Mouse (Mus musculus): ENCODE measurements at regions not wholly inside any gene's neighbourhood (a gene's known extent, or its start where the extent isn't known, plus 50 kb on each side); places are given as distances from the start of the nearest gene placed in this dataset.

- H3K36me3 ChIP-seq (ENCODE audit: control insufficient read depth, insufficient read depth, low read length): no peaks in the 10 kb centered on the region
- H3K9me3 ChIP-seq (ENCODE audit: control insufficient read depth, low read length): no peaks in the 10 kb centered on the region
- no peak overlapping the region for H3K4me3 ChIP-seq (ENCODE audit: low read length)
- no peak for ATAC-seq
- WGBS: 68% methylated on average over 7 of the region's 7 CpGs
- no peak overlapping the region for H3K4me2 ChIP-seq (ENCODE audit: low read depth, low read length)
- H3K27ac ChIP-seq (ENCODE audit: low read length): no peak overlapping the region
- no peak overlapping the region for H3K9ac ChIP-seq (ENCODE audit: low read depth, low read length)
- H3K4me1 ChIP-seq (ENCODE audit: control insufficient read depth, insufficient read depth, low read length): no peaks in the 10 kb centered on the region
- H3K27me3 ChIP-seq (replicated peaks; ENCODE audit: control insufficient read depth, insufficient read depth, low read length): no peaks in the 10 kb centered on the region
Observed at GRCm38 (mm10) chr8:23537681-23538359, 1126.7 kb downstream of the Mrps31 start.

GRCm38 (mm10) chr8:23553565-23554473 is 1142.7 kb downstream of the Mrps31 start:
- Histone ChIP-seq H3K4me1 (ENCODE audit: control insufficient read depth, insufficient read depth, low read length) (no peaks in the 10 kb centered on the region), H3K36me3 (ENCODE audit: control insufficient read depth, insufficient read depth, low read length) (no peaks in the 10 kb centered on the region), H3K9ac (ENCODE audit: low read depth, low read length) (no peak overlapping the region), H3K27me3 (replicated peaks; ENCODE audit: control insufficient read depth, insufficient read depth, low read length) (no peaks in the 10 kb centered on the region), H3K27ac (ENCODE audit: low read length) (no peak overlapping the region), H3K9me3 (ENCODE audit: control insufficient read depth, low read length) (no peaks in the 10 kb centered on the region), H3K4me2 (ENCODE audit: low read depth, low read length) (no peak overlapping the region), H3K4me3 (ENCODE audit: low read length) (no peak overlapping the region)
- ATAC-seq: no peak
- 79% methylated on average over 11 of the region's 12 CpGs for WGBS

GRCm38 (mm10) chr8:23560836-23561235 is 1149.7 kb downstream of the Mrps31 start:
- no peaks in the 10 kb centered on the region for H3K27me3 ChIP-seq (replicated peaks; ENCODE audit: control insufficient read depth, insufficient read depth, low read length)
- H3K4me3 ChIP-seq (ENCODE audit: low read length): no peak overlapping the region
- no peak for ATAC-seq
- H3K27ac ChIP-seq (ENCODE audit: low read length): no peak overlapping the region
- 0 out of 2 replicates have a peak, but pooled peaks cover 5% of the 10 kb centered on the region for H3K4me1 ChIP-seq (ENCODE audit: control insufficient read depth, insufficient read depth, low read length)
- WGBS: 81% methylated on average over 5 of the region's 5 CpGs
- no peak overlapping the region for H3K9ac ChIP-seq (ENCODE audit: low read depth, low read length)
- H3K36me3 ChIP-seq (ENCODE audit: control insufficient read depth, insufficient read depth, low read length): no peaks in the 10 kb centered on the region
- no peak overlapping the region for H3K4me2 ChIP-seq (ENCODE audit: low read depth, low read length)
- no peaks in the 10 kb centered on the region for H3K9me3 ChIP-seq (ENCODE audit: control insufficient read depth, low read length)

GRCm38 (mm10) chr8:23561683-23562385 is 1150.7 kb downstream of the Mrps31 start:
- 0 out of 2 replicates have a peak, but pooled peaks cover 5% of the 10 kb centered on the region for H3K4me1 ChIP-seq (ENCODE audit: control insufficient read depth, insufficient read depth, low read length)
- no peak overlapping the region for H3K27ac ChIP-seq (ENCODE audit: low read length)
- H3K4me2 ChIP-seq (ENCODE audit: low read depth, low read length): no peak overlapping the region
- no peaks in the 10 kb centered on the region for H3K36me3 ChIP-seq (ENCODE audit: control insufficient read depth, insufficient read depth, low read length)
- WGBS: 49% methylated on average over 8 of the region's 8 CpGs
- no peaks in the 10 kb centered on the region for H3K9me3 ChIP-seq (ENCODE audit: control insufficient read depth, low read length)
- no peaks in the 10 kb centered on the region for H3K27me3 ChIP-seq (replicated peaks; ENCODE audit: control insufficient read depth, insufficient read depth, low read length)
- no peak overlapping the region for H3K9ac ChIP-seq (ENCODE audit: low read depth, low read length)
- H3K4me3 ChIP-seq (ENCODE audit: low read length): no peak overlapping the region
- no peak for ATAC-seq

- 41% methylated on average over 9 of the region's 9 CpGs for WGBS
- no peak for ATAC-seq
- H3K27ac ChIP-seq (ENCODE audit: low read length): no peak overlapping the region
- no peaks in the 10 kb centered on the region for H3K27me3 ChIP-seq (replicated peaks; ENCODE audit: control insufficient read depth, insufficient read depth, low read length)
- H3K4me3 ChIP-seq (ENCODE audit: low read length): no peak overlapping the region
- H3K36me3 ChIP-seq (ENCODE audit: control insufficient read depth, insufficient read depth, low read length): no peaks in the 10 kb centered on the region
- no peak overlapping the region for H3K9ac ChIP-seq (ENCODE audit: low read depth, low read length)
- no peaks in the 10 kb centered on the region for H3K9me3 ChIP-seq (ENCODE audit: control insufficient read depth, low read length)
- H3K4me2 ChIP-seq (ENCODE audit: low read depth, low read length): no peak overlapping the region
- 0 out of 2 replicates have a peak, but pooled peaks cover 5% of the 10 kb centered on the region for H3K4me1 ChIP-seq (ENCODE audit: control insufficient read depth, insufficient read depth, low read length)
Observed at GRCm38 (mm10) chr8:23562504-23562903, 1151.3 kb downstream of the Mrps31 start.

DNA sequence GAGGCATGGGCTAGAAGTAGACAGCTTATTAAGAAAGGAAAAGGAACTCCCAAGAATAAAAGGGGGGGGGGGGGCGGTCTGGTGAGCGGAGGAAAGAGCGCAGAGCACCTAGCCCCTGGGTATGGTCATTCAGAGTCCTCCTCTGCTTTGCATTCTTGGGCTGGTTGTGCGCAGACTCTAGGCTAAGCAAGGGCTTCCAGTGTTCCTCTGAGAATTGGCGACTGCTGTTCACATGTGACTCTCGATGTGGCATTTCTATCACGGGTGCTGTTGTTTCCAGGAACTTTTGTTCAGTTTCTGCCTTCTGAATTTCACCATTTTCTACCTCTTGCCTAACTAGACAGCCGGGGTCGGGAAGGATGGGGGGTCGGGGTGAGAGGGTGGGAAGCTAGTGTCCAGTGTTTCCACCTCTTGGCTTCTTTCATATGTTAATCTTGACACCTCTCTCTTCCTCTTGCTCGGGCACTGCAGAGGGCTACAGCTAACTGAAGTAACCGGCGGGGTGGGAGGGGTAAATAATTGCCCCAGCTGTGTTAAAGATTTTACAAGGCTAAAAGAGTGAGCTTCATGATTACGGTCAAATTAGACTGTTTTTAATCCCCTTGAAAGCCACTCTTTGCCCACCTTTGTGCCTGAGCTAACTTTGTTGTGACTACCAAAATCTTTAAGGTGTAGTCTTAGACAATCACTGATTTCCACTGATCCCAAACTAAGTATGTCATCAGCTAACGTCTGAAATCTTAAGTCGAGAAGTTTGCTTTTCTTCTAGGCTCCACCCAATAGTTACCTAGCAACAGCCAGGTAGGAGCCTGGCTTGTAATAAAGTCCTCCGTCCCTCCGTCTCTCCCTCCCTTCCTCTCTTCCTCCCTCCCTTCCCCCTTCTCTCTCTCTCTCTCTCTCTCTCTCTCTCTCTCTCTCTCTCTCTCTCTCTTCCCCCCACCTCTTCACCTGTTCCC is 1152.2 kb downstream of the Mrps31 start:
- WGBS: 9% methylated on average over 17 of the region's 18 CpGs
- Histone ChIP-seq H3K4me3 (ENCODE audit: low read length) (no peak overlapping the region), H3K4me1 (ENCODE audit: control insufficient read depth, insufficient read depth, low read length) (0 out of 2 replicates have a peak, but pooled peaks cover 5% of the 10 kb centered on the region), H3K4me2 (ENCODE audit: low read depth, low read length) (peak overlapping the region; percentile 22), H3K27me3 (replicated peaks; ENCODE audit: control insufficient read depth, insufficient read depth, low read length) (no peaks in the 10 kb centered on the region), H3K27ac (ENCODE audit: low read length) (no peak overlapping the region), H3K9ac (ENCODE audit: low read depth, low read length) (no peak overlapping the region), H3K9me3 (ENCODE audit: control insufficient read depth, low read length) (no peaks in the 10 kb centered on the region), H3K36me3 (ENCODE audit: control insufficient read depth, insufficient read depth, low read length) (no peaks in the 10 kb centered on the region)
- no peak for ATAC-seq

GRCm38 (mm10) chr8:23567906-23568305 is 1156.7 kb downstream of the Mrps31 start:
- WGBS: 92% methylated on average over 3 of the region's 3 CpGs
- Histone ChIP-seq H3K9ac (ENCODE audit: low read depth, low read length) (no peak overlapping the region), H3K27me3 (replicated peaks; ENCODE audit: control insufficient read depth, insufficient read depth, low read length) (no peaks in the 10 kb centered on the region), H3K4me1 (ENCODE audit: control insufficient read depth, insufficient read depth, low read length) (0 out of 2 replicates have a peak, but pooled peaks cover 5% of the 10 kb centered on the region), H3K4me2 (ENCODE audit: low read depth, low read length) (no peak overlapping the region), H3K27ac (ENCODE audit: low read length) (no peak overlapping the region), H3K9me3 (ENCODE audit: control insufficient read depth, low read length) (no peaks in the 10 kb centered on the region), H3K36me3 (ENCODE audit: control insufficient read depth, insufficient read depth, low read length) (no peaks in the 10 kb centered on the region), H3K4me3 (ENCODE audit: low read length) (no peak overlapping the region)
- ATAC-seq: no peak

- no peak for ATAC-seq
- Histone ChIP-seq H3K9ac (ENCODE audit: low read depth, low read length) (no peak overlapping the region), H3K9me3 (ENCODE audit: control insufficient read depth, low read length) (no peaks in the 10 kb centered on the region), H3K4me1 (ENCODE audit: control insufficient read depth, insufficient read depth, low read length) (no peaks in the 10 kb centered on the region), H3K4me2 (ENCODE audit: low read depth, low read length) (no peak overlapping the region), H3K27ac (ENCODE audit: low read length) (no peak overlapping the region), H3K27me3 (replicated peaks; ENCODE audit: control insufficient read depth, insufficient read depth, low read length) (no peaks in the 10 kb centered on the region), H3K4me3 (ENCODE audit: low read length) (no peak overlapping the region), H3K36me3 (ENCODE audit: control insufficient read depth, insufficient read depth, low read length) (no peaks in the 10 kb centered on the region)
- 91% methylated on average over 1 of the region's 1 CpGs for WGBS
Observed at GRCm38 (mm10) chr8:23571338-23571737, 1154.3 kb downstream of the Adam3 start.

All from intestine, embryonic 16.5 days (tissue).